Mouse (Mus musculus): ENCODE measurements around the gene Ppp6r1.

GRCm38 (mm10) chr7:4619979-4620378 is 38.8 kb downstream of the Ppp6r1 start:
- no peak for TF ChIP-seq CTCF (IDR thresholded peaks at IDR 0.05; ENCODE audit: low read depth, low read length)
- no peak for TF ChIP-seq POLR2A (IDR thresholded peaks at IDR 0.05; ENCODE audit: extremely low read depth, insufficient read depth, low read length)

Measured in liver, adult 2 months (tissue).